Mouse (Mus musculus) ES-Bruce4 (cell line): ENCODE data around the gene Krt18. TPM values are rescaled to one million over a fixed set of nuclear protein-coding genes. Genes with fewer than 3 reads are reported as not detected.
A peak's percentile ranks its signal among the peaks of the same experiment; 100 is the strongest.

ENCODE experiments used
- H3K27ac ChIP-seq: 2 replicates; pipeline ENCODE4 v1.5.1; 2012; ENCODE audit warnings: low read length, inconsistent platforms; ENCODE audit not compliant: insufficient read depth
- H3K27me3 ChIP-seq: 2 replicates; pipeline ENCODE4 v1.6.1; 2012; ENCODE audit warnings: mild to moderate bottlenecking, low read length, inconsistent platforms; ENCODE audit not compliant: control insufficient read depth, poor library complexity, insufficient read depth, severe bottlenecking
- H3K36me3 ChIP-seq: 2 replicates; pipeline ENCODE4 v1.6.1; 2012; ENCODE audit warnings: inconsistent platforms, mild to moderate bottlenecking, low read length, moderate library complexity; ENCODE audit not compliant: control insufficient read depth, poor library complexity, insufficient read depth, severe bottlenecking
- H3K4me1 ChIP-seq: one replicate; pipeline ENCODE4 v1.8.1; 2011; ENCODE audit warnings: low read length; ENCODE audit not compliant: control insufficient read depth, insufficient read depth
- H3K4me3 ChIP-seq: 2 replicates; pipeline ENCODE4 v1.5.1; 2011; ENCODE audit warnings: low read depth, mild to moderate bottlenecking, low read length
- H3K9ac ChIP-seq: 2 replicates; pipeline ENCODE4 v1.6.1; 2012; ENCODE audit warnings: low read depth, mild to moderate bottlenecking, inconsistent platforms; ENCODE audit not compliant: poor library complexity, severe bottlenecking
- H3K9me3 ChIP-seq: replicated peaks from 2 replicates; pipeline ENCODE4 v1.6.1; 2012; ENCODE audit warnings: mild to moderate bottlenecking, low read length, inconsistent platforms; ENCODE audit not compliant: control insufficient read depth, poor library complexity, insufficient read depth, severe bottlenecking
- CTCF ChIP-seq: IDR thresholded peaks from one replicate; pipeline ENCODE4 v1.8.1; 2011; ENCODE audit warnings: low read depth, low read length
- EP300 ChIP-seq: IDR thresholded peaks from 2 replicates; pipeline ENCODE4 v1.6.1; 2011; ENCODE audit warnings: low read depth, low read length; ENCODE audit not compliant: insufficient read depth
- POLR2A ChIP-seq: IDR thresholded peaks from one replicate; pipeline ENCODE4 v1.8.1; 2011; ENCODE audit warnings: low read length; ENCODE audit not compliant: insufficient read depth
- polyA plus RNA-seq: library from polyadenylated mRNA; stranded (reverse); fragments of >200 nt; gene quantifications from 2 replicates; pipeline ENCODE4 v1.2.4, GENCODE M21; 2011; ENCODE audit warnings: low read depth; ENCODE audit not compliant: missing spikeins, insufficient read depth, insufficient read length

Krt18 gene
- polyA plus RNA-seq, 1 experiment = 334 TPM

DNA sequence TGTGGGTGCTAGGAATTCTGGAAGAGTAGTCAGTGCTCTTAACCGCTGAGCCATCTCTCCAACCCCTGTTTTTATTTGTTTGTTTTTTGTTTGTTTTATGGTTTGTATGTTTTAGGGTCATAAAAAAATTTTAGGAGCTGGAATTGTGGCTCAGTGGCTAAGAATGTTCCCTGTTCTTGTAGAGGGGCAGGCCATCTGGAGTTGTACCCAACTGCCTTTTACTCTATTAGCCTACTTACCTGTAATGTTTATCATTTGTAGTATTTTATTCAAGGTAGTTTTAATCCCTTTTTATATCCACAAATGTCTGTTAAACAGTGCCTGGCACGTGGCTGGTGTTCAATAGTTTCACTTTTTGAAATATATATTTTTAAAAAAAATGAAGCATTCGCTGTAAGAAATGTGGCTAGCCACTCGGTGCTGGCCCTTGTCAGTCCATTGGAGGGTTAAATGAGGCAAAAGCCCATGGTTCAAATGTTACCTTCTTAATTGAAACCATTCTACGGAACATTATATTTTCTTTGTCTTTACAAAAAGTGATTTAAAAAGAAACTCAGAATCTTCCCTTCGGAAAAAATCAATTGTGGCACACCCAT, 45.1 kb downstream of the Krt18 start:
- Histone ChIP-seq H3K36me3 (peaks cover 11% of the 10 kb centered on the region), H3K4me3 (peak overlapping the region; percentile 50; the same call in 1 of the 2 replicates), H3K9me3 (no peaks in the 10 kb centered on the region), H3K4me1 (no peaks in the 10 kb centered on the region), H3K27ac (no peak overlapping the region), H3K27me3 (no peaks in the 10 kb centered on the region), H3K9ac (peak overlapping the region; percentile 77)
- TF ChIP-seq POLR2A = no peak
- TF ChIP-seq EP300 = no peak
- TF ChIP-seq CTCF = no peak

- Histone ChIP-seq H3K27ac (peak within 1 kb of the TSS; percentile 66), H3K36me3 (peaks cover 14% of the 10 kb centered on the region), H3K27me3 (no peaks in the 10 kb centered on the region), H3K4me3 (peak within 1 kb of the TSS; percentile 98), H3K4me1 (no peaks in the 10 kb centered on the region), H3K9ac (peak within 1 kb of the TSS; percentile 94), H3K9me3 (no peaks in the 10 kb centered on the region)
- no peak for TF ChIP-seq CTCF
- no peak for TF ChIP-seq EP300
- peak; percentile 8 for TF ChIP-seq POLR2A
Measured at GRCm38 (mm10) chr15:102073559-102074069, 45.6 kb downstream of the Krt18 start, which contains the start of gene Eif4b. Gene Eif4b (plus strand): TSS chr15:102073773.

DNA sequence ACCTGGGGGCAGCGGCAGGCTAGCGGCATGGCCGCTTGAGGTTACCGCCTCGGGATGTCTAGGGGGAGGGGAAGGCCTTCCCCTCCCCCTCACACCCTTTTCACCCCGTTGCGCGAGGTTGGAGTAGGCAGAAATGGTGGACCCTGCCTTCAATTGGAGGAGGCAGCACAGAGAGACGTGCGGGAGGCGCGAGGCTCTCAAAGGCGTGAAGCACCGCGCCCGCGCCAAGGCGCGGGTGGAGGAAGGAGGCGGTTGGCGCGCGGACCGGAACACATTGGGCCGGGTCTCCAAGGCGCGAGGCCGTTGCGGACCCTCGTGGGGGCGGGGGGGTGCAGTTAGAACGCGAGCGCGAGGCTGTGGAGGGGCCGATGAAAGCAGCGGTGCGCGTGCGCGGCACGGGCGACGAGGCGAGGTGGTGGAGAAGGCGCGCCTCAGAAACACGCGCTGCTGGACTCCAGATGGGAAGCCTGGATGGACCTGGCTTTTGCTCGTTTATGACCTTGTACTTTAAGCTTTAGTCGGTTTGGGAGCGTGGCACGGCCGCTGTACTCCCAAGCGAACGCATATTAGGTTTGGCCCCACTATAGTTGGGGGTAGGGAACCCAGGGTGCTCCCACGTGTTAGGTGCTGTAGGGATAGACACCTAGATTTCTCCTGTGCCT, 46.2 kb downstream of the Krt18 start:
- no peak for TF ChIP-seq POLR2A
- no peak for TF ChIP-seq CTCF
- TF ChIP-seq EP300 = no peak
- Histone ChIP-seq H3K36me3 (peaks cover 14% of the 10 kb centered on the region), H3K4me3 (peak overlapping the region; percentile 98), H3K4me1 (no peaks in the 10 kb centered on the region), H3K27ac (peak overlapping the region; percentile 66), H3K9ac (peak overlapping the region; percentile 94), H3K27me3 (no peaks in the 10 kb centered on the region), H3K9me3 (no peaks in the 10 kb centered on the region)

GRCm38 (mm10) chr15:102074876-102075585, 47.1 kb downstream of the Krt18 start:
- Histone ChIP-seq H3K4me1 (no peaks in the 10 kb centered on the region), H3K27ac (peak overlapping the region; percentile 66), H3K4me3 (peak overlapping the region; percentile 93), H3K9me3 (no peaks in the 10 kb centered on the region), H3K9ac (peak overlapping the region; percentile 94), H3K27me3 (no peaks in the 10 kb centered on the region), H3K36me3 (peaks cover 15% of the 10 kb centered on the region)
- TF ChIP-seq POLR2A (no peak), EP300 (no peak), CTCF (no peak)

DNA sequence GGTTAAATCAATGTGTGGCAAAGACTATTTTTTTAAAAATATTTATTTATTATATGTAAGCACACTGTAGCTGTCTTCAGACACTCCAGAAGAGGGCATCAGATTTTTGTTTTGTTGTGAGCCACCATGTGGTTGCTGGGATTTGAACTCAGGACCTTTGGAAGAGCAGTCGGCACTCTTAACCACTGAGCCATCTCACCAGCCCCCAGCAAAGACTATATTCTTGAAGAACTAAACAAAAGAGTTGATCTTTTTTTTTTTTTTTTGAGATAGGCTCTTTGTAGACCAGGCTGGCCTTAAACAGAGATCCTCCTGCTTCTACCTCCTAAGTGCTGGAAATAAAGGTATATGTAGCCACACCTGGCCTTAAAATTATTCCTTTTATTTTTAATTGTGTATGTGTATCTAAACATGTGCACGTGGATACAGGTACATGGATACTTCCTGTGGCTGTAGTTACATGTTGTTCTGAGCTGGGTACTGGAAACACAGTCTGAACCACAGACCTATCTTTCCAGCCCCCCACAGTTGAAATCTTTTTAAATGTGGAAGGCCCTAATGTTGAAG, 49.2 kb downstream of the Krt18 start:
- Histone ChIP-seq H3K36me3 (peaks cover 33% of the 10 kb centered on the region), H3K27me3 (no peaks in the 10 kb centered on the region), H3K27ac (no peak overlapping the region), H3K9me3 (no peaks in the 10 kb centered on the region), H3K9ac (peak overlapping the region; percentile 57), H3K4me3 (no peak overlapping the region), H3K4me1 (no peaks in the 10 kb centered on the region)
- no peak for TF ChIP-seq EP300
- TF ChIP-seq CTCF = no peak
- TF ChIP-seq POLR2A = no peak
